Mouse (Mus musculus): ENCODE data around the gene Samm50. TPM values are rescaled to one million over a fixed set of nuclear protein-coding genes. Genes with fewer than 3 reads are reported as not detected.

The Samm50 gene
- polyA plus RNA-seq, 1 experiment from 2014 or later = 147 TPM

- Histone ChIP-seq H3K36me3 (ENCODE audit: insufficient read depth, low read length) (no peaks in the 10 kb centered on the region), H3K4me1 (replicated peaks; ENCODE audit: insufficient read depth, low read length) (peaks cover 26% of the 10 kb centered on the region), H3K4me2 (ENCODE audit: low read length) (no peak overlapping the region), H3K9ac (ENCODE audit: low read depth, low read length) (no peak overlapping the region), H3K27me3 (ENCODE audit: insufficient read depth, low read length) (no peaks in the 10 kb centered on the region), H3K27ac (peak overlapping the region; percentile 66; the same call in 1 of the 2 replicates), H3K4me3 (replicated peaks; ENCODE audit: low read depth, low read length) (no peak overlapping the region), H3K9me3 (replicated peaks; ENCODE audit: low read length) (no peaks in the 10 kb centered on the region)
- DNase-seq (ENCODE audit: low spot score) (peak; percentile 51), ATAC-seq (replicated peaks; ENCODE audit: low FRiP score, low read depth) (no peak)
- 11% methylated on average over 9 of the region's 9 CpGs for WGBS
- no peak for TF ChIP-seq CTCF (IDR thresholded peaks at IDR 0.05; ENCODE audit: low read depth)
Measured at GRCm38 (mm10) chr15:84218783-84219271, 26.8 kb downstream of the Samm50 start.

DNA sequence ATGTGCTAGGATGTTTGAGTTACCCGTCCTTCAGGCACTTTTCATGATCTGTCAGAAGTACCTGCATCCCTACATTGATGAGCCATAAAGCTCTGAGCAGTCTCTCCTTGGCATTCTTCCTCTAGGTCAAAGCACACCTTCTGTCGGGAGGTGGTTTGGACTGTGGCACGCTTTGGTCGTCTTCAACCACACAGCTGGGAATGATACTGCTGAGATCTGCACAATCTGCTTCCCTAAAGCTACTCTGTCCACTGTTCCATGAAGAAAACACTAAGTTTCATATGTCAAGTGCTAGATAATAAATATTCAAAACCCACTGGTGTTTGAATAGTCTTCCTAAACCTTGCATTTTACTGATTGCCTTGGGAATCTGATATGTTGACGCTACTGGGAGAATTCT is 29.5 kb downstream of the Samm50 start:
- H3K4me2 ChIP-seq (ENCODE audit: low read length) = no peak overlapping the region
- DNase-seq (ENCODE audit: low spot score) = peak; percentile 65

DNA sequence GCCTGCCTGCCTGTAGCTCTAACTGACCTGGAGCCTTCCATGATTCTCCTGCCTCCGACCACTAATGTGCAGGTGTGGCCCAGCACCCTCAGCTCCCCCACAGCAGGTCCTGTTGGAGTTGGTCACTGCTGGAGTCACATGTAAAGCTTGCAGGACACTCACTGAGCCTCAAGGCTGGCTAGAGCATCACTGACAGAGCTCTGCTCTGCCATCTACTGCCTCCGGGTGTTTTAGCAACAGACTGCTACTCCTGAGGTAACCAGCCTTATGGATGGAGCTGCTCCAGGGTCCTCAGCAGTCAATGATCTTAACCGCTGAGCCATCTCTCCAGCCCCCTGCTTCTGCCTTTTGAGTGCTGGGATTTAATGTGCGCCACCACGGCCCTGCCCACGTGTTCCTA is 31.4 kb downstream of the Samm50 start:
- DNase-seq (ENCODE audit: low spot score) (peak; percentile 40), ATAC-seq (replicated peaks; ENCODE audit: low FRiP score, low read depth) (no peak)
- no peaks in the 10 kb centered on the region for H3K36me3 ChIP-seq (ENCODE audit: insufficient read depth, low read length)
- H3K9me3 ChIP-seq (replicated peaks; ENCODE audit: low read length) = no peaks in the 10 kb centered on the region
- TF ChIP-seq CTCF (IDR thresholded peaks at IDR 0.05; ENCODE audit: low read depth) = peak; percentile 54
- no peak overlapping the region for H3K4me3 ChIP-seq (replicated peaks; ENCODE audit: low read depth, low read length)
- H3K4me2 ChIP-seq (ENCODE audit: low read length) = no peak overlapping the region
- H3K4me1 ChIP-seq (replicated peaks; ENCODE audit: insufficient read depth, low read length) = 0 out of 2 replicates have a peak, but pooled peaks cover 10% of the 10 kb centered on the region
- no peak overlapping the region for H3K9ac ChIP-seq (ENCODE audit: low read depth, low read length)
- H3K27me3 ChIP-seq (ENCODE audit: insufficient read depth, low read length) = no peaks in the 10 kb centered on the region
- WGBS = 37% methylated on average over 6 of the region's 6 CpGs
- no peak overlapping the region for H3K27ac ChIP-seq

More for the DNA sequence above, 29.5 kb downstream of the Samm50 start:
- no peak overlapping the region for H3K27ac ChIP-seq
- H3K27me3 ChIP-seq (ENCODE audit: insufficient read depth, low read length) = no peaks in the 10 kb centered on the region
- H3K9me3 ChIP-seq (replicated peaks; ENCODE audit: low read length) = no peaks in the 10 kb centered on the region
- peaks cover 19% of the 10 kb centered on the region for H3K4me1 ChIP-seq (replicated peaks; ENCODE audit: insufficient read depth, low read length)
- no peak for ATAC-seq (replicated peaks; ENCODE audit: low FRiP score, low read depth)
- no peak overlapping the region for H3K9ac ChIP-seq (ENCODE audit: low read depth, low read length)
- 33% methylated on average over 5 of the region's 5 CpGs for WGBS
- H3K4me3 ChIP-seq (replicated peaks; ENCODE audit: low read depth, low read length) = no peak overlapping the region
- no peaks in the 10 kb centered on the region for H3K36me3 ChIP-seq (ENCODE audit: insufficient read depth, low read length)
- TF ChIP-seq CTCF (IDR thresholded peaks at IDR 0.05; ENCODE audit: low read depth) = no peak

DNA sequence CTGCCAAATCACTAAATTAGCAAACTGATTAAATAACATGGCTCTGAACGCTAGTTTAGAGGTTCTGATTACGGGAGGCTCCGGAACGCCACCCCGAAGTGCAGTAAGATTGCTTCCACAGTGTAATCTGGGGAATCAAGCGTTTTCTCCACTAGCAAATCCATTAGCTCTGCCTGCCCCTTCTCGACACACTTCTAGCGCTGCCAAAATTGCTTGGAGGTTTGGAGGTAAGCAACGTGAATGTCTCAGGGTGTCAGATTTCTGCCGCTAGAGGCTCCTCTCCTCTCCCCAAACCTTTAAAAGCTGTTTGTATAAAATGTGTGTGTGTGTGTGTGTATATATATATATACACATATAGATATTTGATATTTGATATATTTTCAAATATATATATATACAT is 32.7 kb downstream of the Samm50 start:
- ATAC-seq (replicated peaks; ENCODE audit: low FRiP score, low read depth) (no peak), DNase-seq (ENCODE audit: low spot score) (no peak)
- no peak overlapping the region for H3K4me3 ChIP-seq (replicated peaks; ENCODE audit: low read depth, low read length)
- no peaks in the 10 kb centered on the region for H3K9me3 ChIP-seq (replicated peaks; ENCODE audit: low read length)
- TF ChIP-seq CTCF (IDR thresholded peaks at IDR 0.05; ENCODE audit: low read depth) = peak; percentile 17; the same call in 1 of the 2 replicates
- H3K4me2 ChIP-seq (ENCODE audit: low read length) = no peak overlapping the region
- H3K4me1 ChIP-seq (replicated peaks; ENCODE audit: insufficient read depth, low read length) = no peaks in the 10 kb centered on the region
- H3K27ac ChIP-seq = no peak overlapping the region
- no peaks in the 10 kb centered on the region for H3K27me3 ChIP-seq (ENCODE audit: insufficient read depth, low read length)
- H3K36me3 ChIP-seq (ENCODE audit: insufficient read depth, low read length) = no peaks in the 10 kb centered on the region
- H3K9ac ChIP-seq (ENCODE audit: low read depth, low read length) = no peak overlapping the region
- WGBS = 33% methylated on average over 10 of the region's 10 CpGs

- H3K9me3 ChIP-seq (replicated peaks; ENCODE audit: low read length) = no peaks in the 10 kb centered on the region
- H3K4me3 ChIP-seq (replicated peaks; ENCODE audit: low read depth, low read length) = no peak overlapping the region
- TF ChIP-seq CTCF (IDR thresholded peaks at IDR 0.05; ENCODE audit: low read depth) = no peak
- no peaks in the 10 kb centered on the region for H3K27me3 ChIP-seq (ENCODE audit: insufficient read depth, low read length)
- H3K27ac ChIP-seq = no peak overlapping the region
- H3K4me1 ChIP-seq (replicated peaks; ENCODE audit: insufficient read depth, low read length) = no peaks in the 10 kb centered on the region; the same call in 1 of the 2 replicates
- no peak overlapping the region for H3K9ac ChIP-seq (ENCODE audit: low read depth, low read length)
- no peak for DNase-seq (ENCODE audit: low spot score)
- no peak overlapping the region for H3K4me2 ChIP-seq (ENCODE audit: low read length)
- no peaks in the 10 kb centered on the region for H3K36me3 ChIP-seq (ENCODE audit: insufficient read depth, low read length)
- no peak for ATAC-seq (replicated peaks; ENCODE audit: low FRiP score, low read depth)
- 84% methylated on average over 15 of the region's 15 CpGs for WGBS
Measured at GRCm38 (mm10) chr15:84226918-84227317, 34.9 kb downstream of the Samm50 start.

GRCm38 (mm10) chr15:84230661-84231060 is 38.6 kb downstream of the Samm50 start:
- H3K36me3 ChIP-seq (ENCODE audit: insufficient read depth, low read length) = no peaks in the 10 kb centered on the region
- DNase-seq (ENCODE audit: low spot score) (no peak), ATAC-seq (replicated peaks; ENCODE audit: low FRiP score, low read depth) (no peak)
- H3K27ac ChIP-seq = peak overlapping the region; percentile 48; the same call in 1 of the 2 replicates
- peak overlapping the region; percentile 92; the same call in 1 of the 2 replicates for H3K4me2 ChIP-seq (ENCODE audit: low read length)
- H3K9me3 ChIP-seq (replicated peaks; ENCODE audit: low read length) = no peaks in the 10 kb centered on the region
- no peak overlapping the region for H3K4me3 ChIP-seq (replicated peaks; ENCODE audit: low read depth, low read length)
- no peak overlapping the region for H3K9ac ChIP-seq (ENCODE audit: low read depth, low read length)
- no peak for TF ChIP-seq CTCF (IDR thresholded peaks at IDR 0.05; ENCODE audit: low read depth)
- H3K4me1 ChIP-seq (replicated peaks; ENCODE audit: insufficient read depth, low read length) = peaks cover 4% of the 10 kb centered on the region; the same call in 1 of the 2 replicates
- H3K27me3 ChIP-seq (ENCODE audit: insufficient read depth, low read length) = no peaks in the 10 kb centered on the region
- whole genome bisulfite sequencing = 19% methylated on average over 5 of the region's 5 CpGs
